Mouse (Mus musculus) lung, postnatal 10 days (tissue): ENCODE data around the gene Tsc22d2.
"Not testable (repeated sequence)": the region's sequence is repeated elsewhere in the genome, so short reads cannot be mapped to it uniquely, and the experiment has no call there.

Experiments used
- DNase-seq: peaks from one replicate; pipeline ENCODE4 v3.0.0; 2021

Tsc22d2 gene

GRCm38 (mm10) chr3:58434414-58434813 is 19.9 kb downstream of the Tsc22d2 start:
- DNase-seq, result no peak

- DNase-seq, result peak; percentile 15
Observed at GRCm38 (mm10) chr3:58448230-58448629, 33.7 kb downstream of the Tsc22d2 start.

GRCm38 (mm10) chr3:58449487-58449886 is 35.0 kb downstream of the Tsc22d2 start:
- no peak for DNase-seq

- DNase-seq, result no peak
Observed at GRCm38 (mm10) chr3:58454414-58455205, 40.1 kb downstream of the Tsc22d2 start.

GRCm38 (mm10) chr3:58455255-58455654 is 40.7 kb downstream of the Tsc22d2 start:
- DNase-seq, result no peak

- no peak for DNase-seq
Observed at GRCm38 (mm10) chr3:58469655-58470437, 55.3 kb downstream of the Tsc22d2 start.

GRCm38 (mm10) chr3:58475298-58475697 is 60.8 kb downstream of the Tsc22d2 start:
- not testable (repeated sequence) for DNase-seq

- no peak for DNase-seq
Observed at GRCm38 (mm10) chr3:58478755-58479455, 64.4 kb downstream of the Tsc22d2 start.

- no peak for DNase-seq
Observed at GRCm38 (mm10) chr3:58485883-58486282, 71.4 kb downstream of the Tsc22d2 start.

GRCm38 (mm10) chr3:58487121-58487520 is 72.6 kb downstream of the Tsc22d2 start:
- no peak for DNase-seq

- no peak for DNase-seq
Observed at GRCm38 (mm10) chr3:58487999-58488775, 73.7 kb downstream of the Tsc22d2 start.

GRCm38 (mm10) chr3:58490787-58491186 is 76.3 kb downstream of the Tsc22d2 start:
- DNase-seq, result peak; percentile 53

- no peak for DNase-seq
Observed at GRCm38 (mm10) chr3:58493621-58494020, 79.1 kb downstream of the Tsc22d2 start.

GRCm38 (mm10) chr3:58501961-58502360 is 87.4 kb downstream of the Tsc22d2 start:
- DNase-seq, result no peak

- DNase-seq, result no peak
Observed at GRCm38 (mm10) chr3:58503720-58504333, 89.3 kb downstream of the Tsc22d2 start.

- no peak for DNase-seq
Observed at GRCm38 (mm10) chr3:58504676-58505075, 90.2 kb downstream of the Tsc22d2 start.

GRCm38 (mm10) chr3:58508020-58508750 is 93.7 kb downstream of the Tsc22d2 start:
- DNase-seq, result no peak

- DNase-seq, result peak; percentile 21
Observed at GRCm38 (mm10) chr3:58511581-58511980, 97.1 kb downstream of the Tsc22d2 start.

- no peak for DNase-seq
Observed at GRCm38 (mm10) chr3:58512740-58513139, 98.2 kb downstream of the Tsc22d2 start.

- no peak for DNase-seq
Observed at GRCm38 (mm10) chr3:58513483-58513882, 99.0 kb downstream of the Tsc22d2 start.

GRCm38 (mm10) chr3:58515947-58516601 is 101.6 kb downstream of the Tsc22d2 start:
- DNase-seq, result no peak
